Mouse (Mus musculus): Measurements from ENCODE around the gene Acat1. TPM values are rescaled to one million over a fixed set of nuclear protein-coding genes. Genes with fewer than 3 reads are reported as not detected.

Gene Acat1
- 10 to 100 TPM; 58.9 to 82.7 TPM for polyA plus RNA-seq (2017; shearing (Covaris generic))

GRCm38 (mm10) chr9:53609968-53610781, at the start of gene Acat1:
Gene Acat1 (minus strand): TSS chr9:53610382.

GRCm38 (mm10) chr9:53536558-53537320, 73.4 kb downstream of the Acat1 start, which contains the start of the genes Atm and Npat:
Gene Atm (minus strand): TSS chr9:53536740.
Gene Npat (plus strand): TSS chr9:53537047.

Other genes with a start within 250 kb of the Acat1 start
- gene Kdelc2, start 226.4 kb downstream of the Acat1 start, polyA plus RNA-seq (2017; shearing (Covaris generic)), result 1 to 10 TPM; 4.3 to 9.5 TPM
- gene 4930550C14Rik, start 208.1 kb downstream of the Acat1 start, polyA plus RNA-seq (2017; shearing (Covaris generic)), result under 1 TPM; 0.14 to 0.93 TPM
- 10 to 100 TPM; 23.5 to 29.1 TPM for gene Atm, start 73.6 kb downstream of the Acat1 start, polyA plus RNA-seq (2017; shearing (Covaris generic))
- gene Npat, start 73.3 kb downstream of the Acat1 start, polyA plus RNA-seq (2017; shearing (Covaris generic)), result 10 to 100 TPM; 13.3 to 17.4 TPM
- gene Cul5, start 59.6 kb upstream of the Acat1 start, polyA plus RNA-seq (2017; shearing (Covaris generic)), result 10 to 100 TPM; 27.6 to 35.5 TPM
- gene Rab39, start 95.8 kb upstream of the Acat1 start, polyA plus RNA-seq (2017; shearing (Covaris generic)), result under 1 TPM in 1 of 2 experiments, not detected in 1; 0.12 TPM
- gene Slc35f2, start 161.2 kb upstream of the Acat1 start, polyA plus RNA-seq (2017; shearing (Covaris generic)), result 10 to 100 TPM; 10.8 to 11.9 TPM
- not detected for gene Sln, start 239.8 kb upstream of the Acat1 start, polyA plus RNA-seq (2017; shearing (Covaris generic))